In the genomic region with DNA sequence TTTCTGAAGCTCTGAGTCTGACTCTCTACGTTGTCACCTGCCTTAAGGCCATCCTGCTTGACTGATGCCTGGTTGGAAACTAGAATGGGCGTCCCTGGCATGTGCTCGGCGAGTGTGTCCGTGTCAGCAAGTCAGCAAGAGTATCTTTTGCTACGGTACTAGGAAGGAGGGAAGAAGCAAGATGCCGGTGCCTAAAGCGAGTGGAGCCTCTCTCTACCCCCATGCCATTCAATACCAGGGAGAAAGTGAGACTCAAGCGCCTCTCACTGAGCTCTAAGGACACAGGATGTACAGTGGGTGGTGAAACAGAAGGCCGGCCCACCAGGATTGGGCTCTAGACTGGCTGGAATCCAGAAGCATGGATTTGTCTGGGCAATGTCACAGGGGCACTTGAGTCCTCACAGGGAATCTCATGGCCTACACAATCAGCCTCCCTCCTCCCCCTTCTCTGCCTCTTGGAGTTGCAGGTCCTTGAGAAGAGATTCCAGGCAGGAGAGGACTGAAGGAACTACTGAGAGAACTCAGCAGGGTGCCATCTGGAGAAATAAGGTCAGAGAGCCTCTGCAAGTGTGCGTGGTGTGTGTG, we compare ENCODE assay signal across 11 mouse cellular contexts. TPM values are rescaled to one million over a fixed set of nuclear protein-coding genes. Genes with fewer than 3 reads are reported as not detected.
DNase-seq lines count a peak whose midpoint lies in the region; ATAC-seq and TF ChIP-seq lines count a peak whose summit lies in the region.
"Had no signal": no experiment of that assay in that cellular context is flagged by ENCODE, and none has a peak within 500 bp of the region (broad histone marks: within the 10 kb centered on the region; RNA-seq: fewer than 3 reads in every experiment).

No protein-coding gene starts in this region.

- no peak for TF ChIP-seq CTCF in cortical plate, adult 2 months (IDR thresholded peaks at IDR 0.05; ENCODE audit: extremely low read depth, insufficient read depth, low read length)

- H3K4me2 ChIP-seq in heart, embryonic 15.5 days, result peak overlapping the region; percentile 90
- H3K4me2 ChIP-seq in hindbrain, embryonic 15.5 days, result peak overlapping the region; percentile 54
- H3K4me2 ChIP-seq in midbrain, embryonic 16.5 days (ENCODE audit: low read length), result peak overlapping the region; percentile 53

- H3K27ac ChIP-seq in heart, embryonic 15.5 days, result no peak overlapping the region
- no peak overlapping the region for H3K27ac ChIP-seq in cortical plate, adult 2 months (ENCODE audit: insufficient read depth, low read length)
- no peak overlapping the region for H3K27ac ChIP-seq in hindbrain, embryonic 15.5 days (replicated peaks)
- H3K27ac ChIP-seq in midbrain, embryonic 16.5 days (ENCODE audit: low read length), result no peak overlapping the region

- no peak for ATAC-seq in heart, embryonic 15.5 days (replicated peaks; ENCODE audit: insufficient number of reproducible peaks, insufficient read depth, low FRiP score, low read depth)
- peak; percentile 27; the same call in 1 of the 2 replicates for ATAC-seq in hindbrain, embryonic 15.5 days (ENCODE audit: low FRiP score, low read depth)
- no peak for ATAC-seq in midbrain, embryonic 16.5 days

- H3K27me3 ChIP-seq in heart, embryonic 15.5 days, result peaks cover 73% of the 10 kb centered on the region
- peaks cover 68% of the 10 kb centered on the region for H3K27me3 ChIP-seq in hindbrain, embryonic 15.5 days
- peaks cover 50% of the 10 kb centered on the region for H3K27me3 ChIP-seq in midbrain, embryonic 16.5 days (ENCODE audit: control insufficient read depth, insufficient read depth, low read depth, low read length)
- H3K27me3 ChIP-seq: CH12.LX had no signal

- H3K9me3 ChIP-seq in heart, embryonic 15.5 days (replicated peaks), result no peaks in the 10 kb centered on the region
- H3K9me3 ChIP-seq in hindbrain, embryonic 15.5 days, result no peaks in the 10 kb centered on the region
- H3K9me3 ChIP-seq in midbrain, embryonic 16.5 days (replicated peaks; ENCODE audit: control insufficient read depth, low read length, poor library complexity, severe bottlenecking), result no peaks in the 10 kb centered on the region

- H3K36me3 ChIP-seq in heart, embryonic 15.5 days, result no peaks in the 10 kb centered on the region
- no peaks in the 10 kb centered on the region for H3K36me3 ChIP-seq in hindbrain, embryonic 15.5 days
- H3K36me3 ChIP-seq in midbrain, embryonic 16.5 days (ENCODE audit: control insufficient read depth, insufficient read depth, low read length), result no peaks in the 10 kb centered on the region

- 5% methylated on average over 11 of the region's 11 CpGs for WGBS in heart, embryonic 15.5 days
- 10% methylated on average over 11 of the region's 11 CpGs for WGBS in hindbrain, embryonic 15.5 days
- WGBS in midbrain, embryonic 16.5 days, result 9% methylated on average over 11 of the region's 11 CpGs

- H3K9ac ChIP-seq in heart, embryonic 15.5 days, result no peak overlapping the region
- H3K9ac ChIP-seq in hindbrain, embryonic 15.5 days, result no peak overlapping the region
- no peak overlapping the region for H3K9ac ChIP-seq in midbrain, embryonic 16.5 days (ENCODE audit: low read depth, low read length)

- intact Hi-C loops in left cerebral cortex, postnatal 10 days (cut with DNase I), result loop anchor here (5.0 kb wide), 1 partner anchor 747 kb away; no protein-coding TSS in a partner anchor

- no peak for TF ChIP-seq POLR2A in cortical plate, adult 2 months (IDR thresholded peaks at IDR 0.05; ENCODE audit: extremely low read depth, insufficient read depth, low read length)

- no peak for DNase-seq in heart, adult 8-10 months (ENCODE audit: low spot score)
- no peak for DNase-seq in spleen, adult 18-20 months
- no peak for DNase-seq in cerebellum, postnatal 14 days
- DNase-seq in left cerebral cortex, postnatal 10 days (ENCODE audit: extremely low spot score in 1 of 2, low spot score in 2 of 2), result no peak
- DNase-seq: lung, postnatal 14 days; right cerebral cortex, postnatal 4 days had no signal

- peak overlapping the region; percentile 53 for H3K4me3 ChIP-seq in heart, embryonic 15.5 days
- 0 out of 2 replicates have a peak overlapping the region, but pooled peaks have one; percentile 6 for H3K4me3 ChIP-seq in cortical plate, adult 2 months (ENCODE audit: insufficient read depth, low read length)
- H3K4me3 ChIP-seq in hindbrain, embryonic 15.5 days, result no peak overlapping the region
- H3K4me3 ChIP-seq in midbrain, embryonic 16.5 days (ENCODE audit: low read depth, low read length), result no peak overlapping the region; the same call in 1 of the 2 replicates

- peaks cover 21% of the 10 kb centered on the region for H3K4me1 ChIP-seq in heart, embryonic 15.5 days (replicated peaks)
- no peaks in the 10 kb centered on the region for H3K4me1 ChIP-seq in cortical plate, adult 2 months (ENCODE audit: control insufficient read depth, insufficient read depth, low read length)
- H3K4me1 ChIP-seq in hindbrain, embryonic 15.5 days (replicated peaks), result peaks cover 10% of the 10 kb centered on the region
- H3K4me1 ChIP-seq in midbrain, embryonic 16.5 days (ENCODE audit: control insufficient read depth, insufficient read depth, low read length), result peaks cover 13% of the 10 kb centered on the region

RNA-seq across cellular contexts. Expression of gene Sp9, which starts 7.0 kb away (rescaled TPM):
- polyA plus RNA-seq in heart, embryonic 15.5 days (2015; fragmentation: Nextera tagmentation; extraction: Ambion mirVana), result not detected in 2 replicates
- not detected for total RNA-seq in heart, adult 8-10 months (2022)
- polyA plus RNA-seq in cortical plate, adult 2 months (2012; rRNA removed), result 1.3 and 2.3 TPM in 2 replicates
- 1.2 TPM in 2 replicates for polyA plus RNA-seq in hindbrain, embryonic 15.5 days (2015; fragmentation: Nextera tagmentation; extraction: Ambion mirVana)
- 3.0 and 4.2 TPM in 2 replicates for polyA plus RNA-seq in midbrain, embryonic 16.5 days (2015; fragmentation: Nextera tagmentation; extraction: Ambion mirVana)
- 1 to 10 TPM; 3.4 to 4.4 TPM for total RNA-seq in left cerebral cortex, postnatal 10 days (2021)

RNA-seq across cellular contexts. Expression of gene Ola1, which starts 46.0 kb away (rescaled TPM):
- 57.7 and 59.2 TPM in 2 replicates for polyA plus RNA-seq in heart, embryonic 15.5 days (2015; fragmentation: Nextera tagmentation; extraction: Ambion mirVana)
- 10 to 100 TPM; 38.0 to 41.7 (median 40.7) TPM for total RNA-seq in heart, adult 8-10 months (2022)
- 69.6 and 70.5 TPM in 2 replicates for polyA plus RNA-seq in cortical plate, adult 2 months (2012; rRNA removed)
- polyA plus RNA-seq in hindbrain, embryonic 15.5 days (2015; fragmentation: Nextera tagmentation; extraction: Ambion mirVana), result 92.9 and 97.7 TPM in 2 replicates
- 97.1 and 98.5 TPM in 2 replicates for polyA plus RNA-seq in midbrain, embryonic 16.5 days (2015; fragmentation: Nextera tagmentation; extraction: Ambion mirVana)
- total RNA-seq in left cerebral cortex, postnatal 10 days (2021), result 100 to 1,000 TPM; 108 to 119 TPM

RNA-seq across cellular contexts. Expression of gene Scrn3, which starts 47.7 kb away (rescaled TPM):
- 13.2 and 13.4 TPM in 2 replicates for polyA plus RNA-seq in heart, embryonic 15.5 days (2015; fragmentation: Nextera tagmentation; extraction: Ambion mirVana)
- 10 to 100 TPM; 31.2 to 38.6 (median 32.3) TPM for total RNA-seq in heart, adult 8-10 months (2022)
- polyA plus RNA-seq in cortical plate, adult 2 months (2012; rRNA removed), result 22.8 and 24.8 TPM in 2 replicates
- polyA plus RNA-seq in hindbrain, embryonic 15.5 days (2015; fragmentation: Nextera tagmentation; extraction: Ambion mirVana), result 7.3 and 8.2 TPM in 2 replicates
- 6.7 and 8.1 TPM in 2 replicates for polyA plus RNA-seq in midbrain, embryonic 16.5 days (2015; fragmentation: Nextera tagmentation; extraction: Ambion mirVana)
- total RNA-seq in left cerebral cortex, postnatal 10 days (2021), result 10 to 100 TPM in 1 of 2 experiments, 1 to 10 TPM in 1; 9.6 to 11.5 TPM

RNA-seq across cellular contexts. Expression of gene Cir1, which starts 47.8 kb away (rescaled TPM):
- 15.0 and 16.7 TPM in 2 replicates for polyA plus RNA-seq in heart, embryonic 15.5 days (2015; fragmentation: Nextera tagmentation; extraction: Ambion mirVana)
- 10 to 100 TPM; 11.8 to 18.4 (median 13.9) TPM for total RNA-seq in heart, adult 8-10 months (2022)
- polyA plus RNA-seq in cortical plate, adult 2 months (2012; rRNA removed), result 26.7 and 29.2 TPM in 2 replicates
- polyA plus RNA-seq in hindbrain, embryonic 15.5 days (2015; fragmentation: Nextera tagmentation; extraction: Ambion mirVana), result 26.2 and 29.0 TPM in 2 replicates
- polyA plus RNA-seq in midbrain, embryonic 16.5 days (2015; fragmentation: Nextera tagmentation; extraction: Ambion mirVana), result 25.5 and 26.6 TPM in 2 replicates
- total RNA-seq in left cerebral cortex, postnatal 10 days (2021), result 10 to 100 TPM; 24.4 to 25.3 TPM

Comparison
In these comparisons a context has a peak if more than half of its experiments do, and no peak if none do; other contexts are left out.
1. H3K4me3 ChIP-seq: peak in heart, embryonic 15.5 days (single experiment) and cortical plate, adult 2 months (single experiment); none in hindbrain, embryonic 15.5 days (single experiment) and midbrain, embryonic 16.5 days (single experiment).
2. Peak in every context shown above with its lines, with median percentiles within 50 percentile points of each other: H3K4me2 ChIP-seq.